Mouse (Mus musculus) cerebellum, adult 2 months (tissue): ENCODE data around the gene Ppp1r35. TPM values are rescaled to one million over a fixed set of nuclear protein-coding genes. Genes with fewer than 3 reads are reported as not detected.
"Not testable (repeated sequence)": the region's sequence is repeated elsewhere in the genome, so short reads cannot be mapped to it uniquely, and the experiment has no call there.

Source experiments
- DNase-seq, 2 experiments: peaks; one replicate each; pipeline ENCODE4 v3.0.0; 2021
- H3K27ac ChIP-seq: fragments of 200-500 bp; 2 replicates; pipeline ENCODE4 v1.5.1; 2012; ENCODE audit warnings: low read length, control low read depth, inconsistent platforms; ENCODE audit not compliant: insufficient read depth
- H3K27me3 ChIP-seq: fragments of 200-500 bp; 2 replicates; pipeline ENCODE4 v1.6.1; 2012; ENCODE audit warnings: inconsistent platforms, mild to moderate bottlenecking, low read length, moderate library complexity; ENCODE audit not compliant: control insufficient read depth, insufficient read depth
- H3K4me1 ChIP-seq: fragments of 200-500 bp; 2 replicates; pipeline ENCODE4 v1.6.1; 2011; ENCODE audit warnings: low read length; ENCODE audit not compliant: control insufficient read depth, insufficient read depth
- H3K4me3 ChIP-seq: fragments of 200-500 bp; replicated peaks from 2 replicates; pipeline ENCODE3; 2011; ENCODE audit warnings: mild to moderate bottlenecking, low read depth, low read length, control low read depth; ENCODE audit not compliant: insufficient read depth
- CTCF ChIP-seq: fragments of 200-500 bp; IDR thresholded peaks from 2 replicates; pipeline ENCODE4 v1.5.1; 2011; ENCODE audit warnings: low read depth, mild to moderate bottlenecking, control low read depth, low read length, moderate library complexity, borderline replicate concordance; ENCODE audit not compliant: insufficient read depth
- POLR2A ChIP-seq: fragments of 200-500 bp; IDR thresholded peaks from 2 replicates; pipeline ENCODE4 v1.6.1; 2011; ENCODE audit warnings: low read length, control low read depth, borderline replicate concordance; ENCODE audit not compliant: insufficient read depth
- WGBS: fragments of 180-500 bp; shearing (Covaris S2); methylation state at CpG from one replicate; pipeline ENCODE4 v1.1.7; 2018; 5-methylcytosine and 5-hydroxymethylcytosine counted together
- polyA plus RNA-seq: library from polyadenylated mRNA; depleted of rRNA; stranded (reverse); fragments of >200 nt; gene quantifications from 2 replicates; pipeline ENCODE4 v1.2.3, GENCODE M21; 2012

The Ppp1r35 gene
- polyA plus RNA-seq, 1 experiment, result 47.0 TPM

DNA sequence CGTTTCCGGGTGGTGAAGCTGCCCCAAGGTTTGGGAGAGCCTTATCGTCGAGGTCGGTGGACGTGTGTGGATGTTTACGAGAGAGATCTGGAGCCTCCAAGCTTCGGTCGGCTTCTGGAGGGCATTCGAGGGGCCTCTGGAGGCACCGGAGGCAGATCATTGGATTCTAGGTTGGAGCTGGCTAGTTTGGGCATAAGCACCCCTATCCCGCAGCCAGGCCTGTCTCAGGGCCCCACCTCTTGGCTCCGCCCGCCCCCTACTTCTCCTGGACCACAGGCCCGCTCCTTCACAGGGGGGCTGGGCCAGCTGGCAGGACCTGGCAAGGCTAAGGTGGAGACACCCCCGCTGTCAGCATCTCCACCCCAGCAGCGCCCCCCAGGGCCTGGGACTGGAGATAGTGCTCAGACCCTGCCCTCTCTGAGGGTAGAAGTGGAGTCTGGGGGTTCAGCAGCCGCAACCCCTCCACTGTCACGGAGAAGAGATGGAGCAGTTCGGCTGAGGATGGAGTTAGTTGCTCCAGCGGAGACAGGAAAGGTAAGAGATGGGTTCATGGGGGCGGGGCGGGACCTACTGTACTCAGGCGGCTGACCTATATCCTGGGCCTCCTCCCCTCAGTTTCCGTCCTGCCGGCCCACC is 31.2 kb upstream of the Ppp1r35 start:
- Histone ChIP-seq H3K27ac (peak overlapping the region; percentile 66), H3K4me3 (peak overlapping the region; percentile 73), H3K27me3 (no peaks in the 10 kb centered on the region), H3K4me1 (peaks cover 6% of the 10 kb centered on the region)
- peak; percentile 65 to 66 for DNase-seq
- no peak for TF ChIP-seq POLR2A
- TF ChIP-seq CTCF, result no peak
- 6% methylated on average over 26 of the region's 26 CpGs for WGBS

DNA sequence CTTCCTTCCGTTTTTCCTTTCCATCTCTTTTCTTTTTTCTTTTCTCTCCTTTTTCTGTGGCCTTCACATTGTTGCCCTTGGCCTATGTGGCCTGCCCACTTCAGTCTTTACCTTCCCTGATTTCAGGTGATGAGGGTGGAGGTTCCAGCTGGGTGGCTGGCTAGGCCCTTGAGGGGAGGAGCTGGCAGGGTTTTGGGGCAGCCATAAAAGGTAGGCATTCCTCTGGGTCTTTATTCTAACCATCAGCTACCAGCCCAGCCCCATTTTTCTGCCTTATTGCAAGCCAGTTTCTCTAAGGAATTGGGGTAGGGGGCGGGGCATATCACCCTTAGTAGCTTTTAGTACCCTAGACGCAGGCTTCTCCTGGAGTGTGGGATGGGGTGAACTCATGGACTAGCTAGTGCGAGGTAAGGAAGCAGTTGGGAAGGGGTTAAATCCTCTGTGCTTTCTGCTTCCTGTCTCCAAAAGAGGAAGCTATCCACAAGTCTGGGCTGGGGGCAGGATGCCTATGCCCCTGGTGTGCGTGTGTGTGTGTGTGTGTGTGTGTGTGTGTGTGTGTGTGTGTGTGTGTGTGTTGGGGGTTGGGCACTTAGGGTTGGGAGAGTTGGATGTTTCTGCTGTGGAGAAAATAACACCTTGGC is 30.4 kb upstream of the Ppp1r35 start:
- TF ChIP-seq POLR2A (no peak), CTCF (no peak)
- Histone ChIP-seq H3K4me1 (peaks cover 6% of the 10 kb centered on the region), H3K27me3 (no peaks in the 10 kb centered on the region), H3K27ac (no peak overlapping the region), H3K4me3 (no peak overlapping the region)
- WGBS, result 40% methylated on average over 5 of the region's 5 CpGs
- no peak for DNase-seq

DNA sequence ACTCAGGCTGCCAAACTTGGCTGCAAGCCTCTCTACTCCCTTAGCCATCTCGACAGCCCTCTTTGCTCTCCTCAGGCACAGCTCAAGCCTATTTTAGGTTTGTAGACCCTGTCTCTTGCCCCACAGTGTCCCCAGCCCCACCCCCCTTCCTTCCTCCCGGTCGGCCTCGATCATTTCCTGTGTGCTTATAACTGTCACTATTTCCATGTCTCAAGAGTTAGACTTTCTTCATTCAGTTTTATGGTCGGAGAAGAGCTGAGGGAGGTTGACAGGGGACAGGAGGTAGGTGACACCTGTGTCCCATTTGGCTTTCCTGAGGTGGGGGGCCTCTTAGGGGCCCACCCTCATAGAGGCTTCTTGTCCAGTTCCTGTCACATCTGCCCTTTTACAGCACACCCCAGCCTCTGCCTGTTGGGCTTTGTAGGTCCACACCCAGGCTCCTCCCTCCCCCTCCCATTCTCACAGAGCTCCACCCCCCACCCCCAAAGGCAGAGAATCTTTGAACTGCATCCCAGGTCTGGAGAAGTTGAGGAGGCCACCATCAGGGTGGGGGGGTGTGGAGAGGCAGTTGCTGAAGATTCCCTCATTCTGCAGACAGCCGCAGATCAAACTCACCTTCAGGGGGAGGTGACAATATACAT is 29.3 kb upstream of the Ppp1r35 start:
- WGBS, result 58% methylated on average over 6 of the region's 6 CpGs
- H3K27me3 ChIP-seq, result no peaks in the 10 kb centered on the region
- DNase-seq, result no peak
- peaks cover 6% of the 10 kb centered on the region for H3K4me1 ChIP-seq
- no peak overlapping the region for H3K27ac ChIP-seq
- H3K4me3 ChIP-seq, result no peak overlapping the region
- TF ChIP-seq POLR2A, result no peak
- TF ChIP-seq CTCF, result no peak

DNA sequence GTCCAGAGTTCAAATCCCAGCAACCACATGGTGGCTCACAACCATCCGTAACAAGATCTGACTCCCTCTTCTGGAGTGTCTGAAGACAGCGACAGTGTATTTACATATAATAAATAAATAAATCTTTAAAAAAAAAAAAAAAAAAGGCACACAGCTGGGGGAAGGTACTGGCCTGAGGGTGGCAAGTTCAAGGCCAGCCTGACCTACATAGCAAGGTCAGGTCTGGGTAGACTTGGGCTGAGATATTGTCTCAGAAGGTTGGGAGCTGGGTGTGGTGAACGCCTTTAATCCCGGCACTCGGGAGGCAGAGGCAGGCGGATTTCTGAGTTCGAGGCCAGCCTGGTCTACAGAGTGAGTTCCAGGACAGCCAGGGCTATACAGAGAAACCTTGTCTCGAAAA is 28.4 kb upstream of the Ppp1r35 start:
- not testable (repeated sequence) for H3K4me3 ChIP-seq, H3K4me1 ChIP-seq, H3K27ac ChIP-seq, DNase-seq, H3K27me3 ChIP-seq
- 94% methylated on average over 8 of the region's 8 CpGs for WGBS

DNA sequence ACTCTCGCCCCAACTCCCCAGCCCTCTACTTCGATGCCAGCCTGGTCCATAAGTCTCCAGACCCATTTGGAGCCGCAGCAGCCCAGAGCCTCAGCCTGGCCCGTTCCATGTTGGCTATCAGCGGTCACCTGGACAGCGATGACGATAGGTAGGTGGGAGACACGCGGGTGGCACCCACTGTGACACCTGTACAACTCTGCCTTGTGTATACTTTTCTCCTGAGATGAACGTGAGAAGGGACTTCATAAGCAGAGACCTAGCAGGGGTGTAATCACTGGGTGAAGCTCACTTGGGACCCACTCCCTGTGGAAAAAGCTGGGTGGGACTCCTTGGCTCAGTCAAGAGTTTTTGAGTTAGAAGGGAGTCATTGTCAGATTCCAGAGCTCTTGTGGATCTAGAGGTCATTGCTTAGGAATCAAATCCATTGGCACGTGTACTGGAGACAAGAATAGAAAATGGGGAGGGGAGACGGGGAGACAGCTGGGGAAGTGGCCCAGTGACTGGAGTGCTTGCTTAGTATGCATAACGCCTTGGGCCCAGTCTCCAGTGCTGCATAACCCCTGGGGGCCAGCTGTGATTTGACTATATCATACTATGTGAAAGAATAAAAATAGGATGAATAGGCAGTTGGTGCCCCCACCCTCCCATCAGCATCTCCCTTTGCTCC is 27.3 kb upstream of the Ppp1r35 start:
- no peaks in the 10 kb centered on the region for H3K27me3 ChIP-seq
- no peak for DNase-seq
- TF ChIP-seq CTCF (no peak), POLR2A (no peak)
- peaks cover 12% of the 10 kb centered on the region for H3K4me1 ChIP-seq
- WGBS, result 87% methylated on average over 13 of the region's 13 CpGs
- H3K4me3 ChIP-seq, result no peak overlapping the region
- no peak overlapping the region for H3K27ac ChIP-seq

DNA sequence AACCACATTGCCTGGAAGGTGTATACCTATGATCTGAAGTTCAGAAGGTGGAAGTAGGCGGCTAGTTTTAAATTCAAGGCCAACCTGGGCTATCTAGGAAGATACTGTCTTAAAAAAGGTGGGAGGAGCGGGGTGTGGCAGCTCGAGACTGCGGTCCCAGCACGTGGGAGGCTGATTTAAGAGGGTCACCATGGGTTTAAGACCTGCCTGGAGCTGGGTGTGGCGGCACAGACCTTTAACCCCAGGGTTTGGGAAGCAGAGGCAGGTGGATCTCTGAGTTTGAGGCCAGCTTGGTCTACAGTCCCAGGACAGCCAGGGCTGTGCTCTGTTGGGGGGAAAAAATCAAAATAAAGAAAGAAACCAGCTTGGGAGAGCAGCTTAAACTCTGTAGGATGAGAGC is 26.7 kb upstream of the Ppp1r35 start:
- peaks cover 18% of the 10 kb centered on the region for H3K4me1 ChIP-seq
- H3K4me3 ChIP-seq, result no peak overlapping the region
- H3K27ac ChIP-seq, result no peak overlapping the region
- DNase-seq, result no peak
- WGBS, result 93% methylated on average over 6 of the region's 6 CpGs
- TF ChIP-seq POLR2A (no peak), CTCF (no peak)
- no peaks in the 10 kb centered on the region for H3K27me3 ChIP-seq

DNA sequence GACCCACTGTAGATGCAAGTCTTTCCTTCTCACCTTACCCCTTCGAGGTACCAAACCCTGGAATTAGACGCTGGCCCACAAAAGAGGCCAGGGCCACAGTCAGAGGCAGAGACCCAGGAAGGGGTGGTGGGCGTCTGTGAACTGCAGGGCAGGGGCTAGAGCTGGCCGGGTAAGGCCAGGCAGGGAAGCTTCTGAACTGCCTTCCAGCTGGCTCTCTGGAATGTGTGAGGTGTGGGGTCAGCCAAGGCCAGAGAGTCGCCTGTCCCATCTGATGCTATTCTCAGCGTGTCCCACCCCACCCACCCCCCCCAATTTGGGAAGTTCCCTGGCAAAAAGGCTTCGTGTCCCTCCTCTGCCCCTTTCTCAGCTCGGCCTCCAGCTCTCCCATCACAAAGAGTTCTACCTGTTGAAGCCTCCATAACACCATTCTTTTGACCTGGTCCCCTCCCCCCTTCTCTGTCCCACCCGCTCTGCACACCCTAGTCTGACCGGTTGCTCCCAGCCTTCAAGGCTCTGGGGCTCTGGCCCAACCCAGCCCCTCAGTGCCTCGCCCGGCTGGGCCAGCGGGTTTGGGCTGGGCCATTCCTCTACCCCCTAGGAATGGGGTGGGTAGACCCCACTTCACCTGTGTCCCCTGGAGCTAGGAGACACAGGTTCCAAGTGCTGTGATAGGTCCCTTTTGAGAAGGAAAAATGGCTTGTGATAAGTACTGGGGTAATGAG is 25.4 kb upstream of the Ppp1r35 start:
- H3K27ac ChIP-seq, result no peak overlapping the region
- TF ChIP-seq CTCF (no peak), POLR2A (no peak)
- no peak for DNase-seq
- no peak overlapping the region for H3K4me3 ChIP-seq
- 67% methylated on average over 13 of the region's 13 CpGs for WGBS
- peaks cover 20% of the 10 kb centered on the region for H3K4me1 ChIP-seq
- H3K27me3 ChIP-seq, result no peaks in the 10 kb centered on the region
